Mouse (Mus musculus): Measurements from ENCODE around the gene Far2. TPM values are rescaled to one million over a fixed set of nuclear protein-coding genes. Genes with fewer than 3 reads are reported as not detected.

Far2 gene
- polyA plus RNA-seq, 1 experiment from 2014 or later, result 24.3 TPM

DNA sequence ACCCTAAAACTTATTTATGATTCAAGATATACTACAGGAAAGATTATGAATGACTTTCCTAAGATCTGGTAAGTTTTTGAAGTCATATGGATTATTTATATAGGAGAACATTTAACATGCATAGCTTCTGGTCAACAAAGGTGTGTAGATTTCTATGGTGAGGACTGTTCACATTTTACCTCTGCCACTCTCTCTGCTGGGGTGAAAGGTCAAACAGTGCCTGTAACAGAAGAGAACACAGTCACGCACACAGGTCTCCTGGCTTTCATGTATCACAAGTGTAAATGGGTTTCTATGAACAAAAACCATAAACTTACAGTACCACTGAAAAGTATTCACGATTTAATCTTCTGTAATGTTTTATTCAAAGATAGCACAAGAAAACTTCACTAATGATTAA lies 152.1 kb downstream of the Far2 start:
- 97% methylated on average over 2 of the region's 2 CpGs for WGBS
- H3K4me3 ChIP-seq (replicated peaks), result no peak overlapping the region
- H3K9me3 ChIP-seq (replicated peaks), result no peaks in the 10 kb centered on the region
- no peak overlapping the region for H3K27ac ChIP-seq (replicated peaks)
- no peak overlapping the region for H3K9ac ChIP-seq (replicated peaks)
- no peak overlapping the region for H3K4me2 ChIP-seq
- H3K27me3 ChIP-seq (replicated peaks), result no peaks in the 10 kb centered on the region
- peaks cover 49% of the 10 kb centered on the region for H3K36me3 ChIP-seq
- H3K4me1 ChIP-seq, result no peaks in the 10 kb centered on the region
- ATAC-seq (ENCODE audit: low FRiP score), result no peak

DNA sequence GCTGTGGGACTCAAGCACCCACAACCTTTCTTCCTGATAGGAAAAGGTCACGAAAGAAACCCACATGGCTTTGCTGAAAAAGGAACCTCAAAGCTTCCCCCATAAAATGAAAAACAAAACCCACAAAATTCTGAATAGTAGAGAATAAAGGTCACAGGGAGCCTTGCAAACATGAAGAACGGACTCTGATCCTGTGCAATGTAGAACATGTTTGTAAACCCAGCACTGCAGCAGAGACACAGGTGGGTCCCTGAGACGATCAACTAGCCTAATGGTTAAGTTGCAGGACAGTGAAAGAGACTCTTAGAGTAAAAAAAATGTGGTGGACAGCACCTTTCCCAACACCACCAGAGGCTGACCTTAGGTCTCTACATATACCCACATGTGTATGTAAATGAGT lies 152.7 kb downstream of the Far2 start:
- ATAC-seq (ENCODE audit: low FRiP score), result no peak
- no peak overlapping the region for H3K4me3 ChIP-seq (replicated peaks)
- H3K36me3 ChIP-seq, result peaks cover 45% of the 10 kb centered on the region
- no peak overlapping the region for H3K4me2 ChIP-seq
- no peaks in the 10 kb centered on the region for H3K9me3 ChIP-seq (replicated peaks)
- no peaks in the 10 kb centered on the region for H3K27me3 ChIP-seq (replicated peaks)
- 95% methylated on average over 3 of the region's 3 CpGs for WGBS
- H3K27ac ChIP-seq (replicated peaks), result no peak overlapping the region
- H3K4me1 ChIP-seq, result no peaks in the 10 kb centered on the region
- H3K9ac ChIP-seq (replicated peaks), result no peak overlapping the region

DNA sequence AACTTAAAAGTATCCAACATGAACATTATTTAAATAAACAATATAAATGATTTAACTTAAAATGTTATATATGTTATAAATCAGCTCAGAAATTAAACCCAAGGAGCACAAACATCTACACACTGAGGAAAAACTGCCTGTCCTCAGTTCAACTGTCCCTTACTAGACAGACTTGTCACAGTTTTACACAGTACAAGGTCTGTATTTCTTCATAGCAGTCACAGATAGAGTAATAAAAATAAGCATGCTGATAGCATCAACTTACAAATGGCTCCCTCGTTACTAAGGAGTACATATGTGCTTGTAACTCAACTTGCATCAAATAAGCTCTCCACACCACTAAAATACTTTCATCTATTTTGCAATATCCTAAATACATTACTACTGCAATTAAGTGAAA lies 158.1 kb downstream of the Far2 start:
- no peak for ATAC-seq (ENCODE audit: low FRiP score)
- H3K4me3 ChIP-seq (replicated peaks), result no peak overlapping the region
- H3K27ac ChIP-seq (replicated peaks), result no peak overlapping the region
- WGBS, result 83% methylated on average over 1 of the region's 1 CpGs
- no peaks in the 10 kb centered on the region for H3K27me3 ChIP-seq (replicated peaks)
- H3K9ac ChIP-seq (replicated peaks), result no peak overlapping the region
- no peak overlapping the region for H3K4me2 ChIP-seq
- no peaks in the 10 kb centered on the region for H3K9me3 ChIP-seq (replicated peaks)
- peaks cover 28% of the 10 kb centered on the region for H3K36me3 ChIP-seq
- peaks cover 9% of the 10 kb centered on the region for H3K4me1 ChIP-seq

DNA sequence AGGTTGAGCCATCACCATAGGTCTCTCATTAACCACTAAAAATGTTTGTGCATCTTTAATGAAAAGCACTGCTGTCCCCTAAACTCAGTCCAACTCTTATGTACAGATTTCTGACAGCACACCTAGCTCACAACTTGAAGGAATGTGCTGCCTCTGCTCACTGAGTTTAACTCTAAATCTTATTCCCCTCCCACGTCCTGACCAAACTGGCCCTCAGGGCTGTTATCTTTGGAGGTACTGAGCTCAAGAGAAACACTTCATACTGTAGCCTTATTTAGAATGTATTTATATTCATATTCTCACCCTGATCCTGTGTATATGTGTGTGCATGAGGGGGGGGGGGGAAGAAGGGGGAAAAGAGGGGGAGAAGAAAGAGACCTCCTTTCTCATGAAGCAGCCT lies 160.5 kb downstream of the Far2 start:
- no peak overlapping the region for H3K4me2 ChIP-seq
- H3K27me3 ChIP-seq (replicated peaks), result no peaks in the 10 kb centered on the region
- peaks cover 18% of the 10 kb centered on the region for H3K36me3 ChIP-seq
- H3K9me3 ChIP-seq (replicated peaks), result no peaks in the 10 kb centered on the region
- no peak overlapping the region for H3K9ac ChIP-seq (replicated peaks)
- ATAC-seq (ENCODE audit: low FRiP score), result no peak
- H3K27ac ChIP-seq (replicated peaks), result no peak overlapping the region
- H3K4me3 ChIP-seq (replicated peaks), result no peak overlapping the region
- peaks cover 18% of the 10 kb centered on the region for H3K4me1 ChIP-seq
- 86% methylated on average over 1 of the region's 1 CpGs for WGBS

DNA sequence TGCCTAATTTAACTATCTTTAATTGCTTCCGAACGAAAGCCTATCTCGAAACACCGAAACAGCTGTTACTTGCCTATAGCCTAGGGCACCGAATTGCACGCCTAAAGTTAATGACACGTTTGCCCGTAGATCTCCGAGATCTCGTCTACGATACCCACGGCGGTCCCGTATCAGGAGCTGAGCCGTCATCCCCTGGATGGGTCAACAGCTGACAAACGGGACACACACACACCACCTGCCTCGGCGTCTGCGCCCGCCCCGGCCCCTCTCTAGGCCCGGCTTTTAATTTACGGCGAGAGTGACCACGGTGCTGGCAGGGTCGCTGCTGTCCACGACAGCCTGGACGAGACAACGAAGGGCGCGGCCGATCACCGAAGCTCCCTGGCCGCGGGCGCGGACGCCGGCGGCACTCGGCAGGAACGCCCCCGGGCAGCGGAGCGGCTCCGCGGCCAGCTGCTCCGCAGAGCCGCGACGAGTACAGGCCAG lies 164.4 kb downstream of the Far2 start:
- peak; percentile 62 for ATAC-seq (ENCODE audit: low FRiP score)
- no peaks in the 10 kb centered on the region for H3K36me3 ChIP-seq
- under 1% methylated on average over 51 of the region's 51 CpGs for WGBS
- peaks cover 32% of the 10 kb centered on the region for H3K4me1 ChIP-seq
- H3K4me3 ChIP-seq (replicated peaks), result peak overlapping the region; percentile 75
- no peaks in the 10 kb centered on the region for H3K9me3 ChIP-seq (replicated peaks)
- H3K9ac ChIP-seq (replicated peaks), result peak overlapping the region; percentile 88
- H3K4me2 ChIP-seq, result peak overlapping the region; percentile 70
- no peaks in the 10 kb centered on the region for H3K27me3 ChIP-seq (replicated peaks)
- H3K27ac ChIP-seq (replicated peaks), result peak overlapping the region; percentile 90

DNA sequence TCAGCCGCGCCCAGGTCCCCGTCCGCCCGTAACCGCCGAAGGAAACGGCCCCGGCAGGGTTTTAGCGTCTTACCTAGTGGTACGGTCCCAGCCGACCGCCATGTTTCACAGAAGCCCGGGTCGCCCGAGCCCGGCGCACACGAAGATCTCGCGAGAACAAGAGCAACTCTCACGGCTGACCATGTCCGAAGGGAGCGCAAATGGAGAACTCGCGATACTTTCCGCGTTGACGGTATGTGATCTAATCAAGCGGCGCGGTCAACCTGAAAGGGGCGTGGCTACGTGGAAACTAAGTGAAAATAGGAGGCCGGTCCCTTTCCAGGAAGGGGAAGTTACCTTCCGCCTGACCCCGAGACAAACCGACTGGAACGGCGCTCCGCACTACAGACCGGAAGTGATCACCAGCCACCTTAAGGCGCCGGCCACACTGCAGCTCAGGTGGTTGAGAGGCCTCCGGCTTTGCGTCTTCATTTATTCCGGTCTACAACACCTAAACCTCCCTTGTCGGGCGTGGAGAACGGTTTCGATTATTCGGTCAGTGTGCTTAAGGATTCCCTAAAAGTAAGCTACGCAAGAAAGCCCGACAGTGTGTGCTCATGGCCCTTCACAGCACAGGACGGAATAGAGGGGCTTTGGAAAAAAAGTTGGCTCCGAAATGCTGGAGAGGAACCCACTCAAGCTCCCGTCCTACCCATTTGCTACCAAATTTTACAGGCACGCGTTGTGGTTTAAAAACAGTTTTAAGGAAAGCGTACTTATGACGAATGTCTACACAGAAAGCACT lies 165.0 kb downstream of the Far2 start, which contains the start of gene Ergic2:
Gene Ergic2 (minus strand): TSS at position 478 of the 784 bp plus-strand sequence.
- H3K4me1 ChIP-seq, result peaks cover 32% of the 10 kb centered on the region
- ATAC-seq (ENCODE audit: low FRiP score), result peak; percentile 98
- WGBS, result under 1% methylated on average over 61 of the region's 61 CpGs
- H3K27me3 ChIP-seq (replicated peaks), result no peaks in the 10 kb centered on the region
- peak within 1 kb of the TSS; percentile 90 for H3K27ac ChIP-seq (replicated peaks)
- H3K9me3 ChIP-seq (replicated peaks), result no peaks in the 10 kb centered on the region
- H3K4me2 ChIP-seq, result peak within 1 kb of the TSS; percentile 74
- peak within 1 kb of the TSS; percentile 75 for H3K4me3 ChIP-seq (replicated peaks)
- peak within 1 kb of the TSS; percentile 88 for H3K9ac ChIP-seq (replicated peaks)
- H3K36me3 ChIP-seq, result no peaks in the 10 kb centered on the region

DNA sequence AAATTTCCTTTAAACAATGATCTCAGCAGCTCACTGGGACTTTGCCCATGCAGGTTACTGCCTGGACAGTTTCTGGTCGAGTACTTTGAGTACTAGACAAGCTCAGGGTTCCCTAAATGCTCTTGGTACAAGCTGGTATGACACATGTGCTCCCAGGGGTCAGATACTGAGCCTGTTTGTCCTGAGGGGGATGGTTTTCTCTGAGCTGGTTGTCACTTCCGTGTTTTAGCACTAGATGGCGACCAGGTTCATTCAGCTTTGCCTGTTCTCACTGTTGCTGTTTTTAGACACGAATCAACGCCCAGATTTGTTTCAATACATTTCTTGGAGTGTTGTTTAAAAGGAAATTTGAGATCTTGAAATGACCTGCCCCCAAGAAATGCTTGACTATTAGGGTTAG lies 167.7 kb downstream of the Far2 start:
- H3K9ac ChIP-seq (replicated peaks), result no peak overlapping the region
- H3K4me3 ChIP-seq (replicated peaks), result no peak overlapping the region
- H3K4me1 ChIP-seq, result peaks cover 25% of the 10 kb centered on the region
- no peak overlapping the region for H3K4me2 ChIP-seq
- no peaks in the 10 kb centered on the region for H3K9me3 ChIP-seq (replicated peaks)
- H3K27ac ChIP-seq (replicated peaks), result no peak overlapping the region
- ATAC-seq (ENCODE audit: low FRiP score), result no peak
- no peaks in the 10 kb centered on the region for H3K27me3 ChIP-seq (replicated peaks)
- WGBS, result 7% methylated on average over 5 of the region's 5 CpGs
- H3K36me3 ChIP-seq, result no peaks in the 10 kb centered on the region

DNA sequence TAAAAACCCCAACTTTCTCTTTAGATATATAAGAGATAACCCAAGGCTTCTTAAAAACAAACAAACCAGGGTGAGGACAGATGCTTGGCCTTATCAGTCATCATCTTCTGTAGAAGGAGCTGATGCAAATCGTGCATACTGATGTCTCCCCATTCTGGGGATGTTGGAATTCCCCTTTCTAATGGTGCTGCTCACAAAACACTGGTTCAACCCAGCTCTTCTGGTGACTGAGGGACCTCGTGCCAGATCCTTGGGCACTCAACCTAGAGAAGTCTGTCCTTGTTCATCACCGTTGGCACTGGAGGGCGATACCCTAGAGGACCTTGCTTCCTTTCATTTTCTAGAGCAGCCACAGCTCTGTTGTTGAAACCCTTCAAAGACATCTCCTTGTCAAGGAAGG lies 169.7 kb downstream of the Far2 start:
- no peaks in the 10 kb centered on the region for H3K9me3 ChIP-seq (replicated peaks)
- no peak overlapping the region for H3K4me2 ChIP-seq
- no peak overlapping the region for H3K27ac ChIP-seq (replicated peaks)
- H3K36me3 ChIP-seq, result no peaks in the 10 kb centered on the region
- WGBS, result 94% methylated on average over 4 of the region's 4 CpGs
- H3K4me3 ChIP-seq (replicated peaks), result no peak overlapping the region
- no peak for ATAC-seq (ENCODE audit: low FRiP score)
- H3K9ac ChIP-seq (replicated peaks), result no peak overlapping the region
- H3K27me3 ChIP-seq (replicated peaks), result no peaks in the 10 kb centered on the region
- peaks cover 14% of the 10 kb centered on the region for H3K4me1 ChIP-seq

DNA sequence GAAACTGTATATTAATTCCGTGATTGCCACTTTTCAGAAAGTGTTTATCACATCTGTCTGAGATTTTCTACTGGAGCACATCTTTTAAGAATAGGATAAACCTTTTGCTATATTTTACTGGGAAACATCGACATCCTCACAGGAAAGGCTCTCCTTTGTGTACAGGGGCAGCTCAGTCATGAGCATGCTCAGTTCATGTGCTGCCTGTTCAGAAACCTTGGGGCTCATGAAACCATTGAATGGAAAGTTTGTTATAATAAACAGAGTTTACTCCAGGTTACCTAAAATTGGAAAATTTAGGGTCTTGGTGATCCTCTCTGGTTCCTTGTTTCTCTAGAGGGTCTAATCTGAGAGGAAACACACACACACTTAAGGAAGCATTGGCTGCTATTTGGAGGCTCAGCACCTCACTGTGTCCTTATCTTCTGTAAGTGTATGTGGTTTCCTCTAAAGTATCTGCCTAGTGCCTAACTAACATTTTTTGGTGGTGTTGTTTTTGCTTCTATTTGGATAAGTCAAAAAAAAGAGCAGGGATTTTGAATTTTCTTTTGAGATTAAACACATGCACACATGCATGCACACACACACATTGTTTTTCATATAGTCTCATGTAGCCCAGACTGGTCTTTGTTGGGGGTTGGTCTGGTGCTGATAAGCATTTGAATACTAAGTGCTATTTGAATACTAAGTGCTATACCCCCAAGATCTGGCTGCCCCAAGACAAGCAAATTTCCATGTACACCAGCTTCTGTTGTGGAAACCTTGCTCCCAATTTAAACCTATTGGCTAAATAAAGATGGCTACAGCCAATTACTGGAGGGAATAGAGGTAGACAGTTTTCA lies 171.4 kb downstream of the Far2 start:
- no peaks in the 10 kb centered on the region for H3K27me3 ChIP-seq (replicated peaks)
- H3K4me1 ChIP-seq, result peaks cover 9% of the 10 kb centered on the region; the same call in 1 of the 2 replicates
- 95% methylated on average over 2 of the region's 2 CpGs for WGBS
- H3K9ac ChIP-seq (replicated peaks), result no peak overlapping the region
- no peaks in the 10 kb centered on the region for H3K36me3 ChIP-seq
- no peak overlapping the region for H3K4me2 ChIP-seq
- H3K4me3 ChIP-seq (replicated peaks), result no peak overlapping the region
- H3K27ac ChIP-seq (replicated peaks), result no peak overlapping the region
- no peak for ATAC-seq (ENCODE audit: low FRiP score)
- no peaks in the 10 kb centered on the region for H3K9me3 ChIP-seq (replicated peaks)

DNA sequence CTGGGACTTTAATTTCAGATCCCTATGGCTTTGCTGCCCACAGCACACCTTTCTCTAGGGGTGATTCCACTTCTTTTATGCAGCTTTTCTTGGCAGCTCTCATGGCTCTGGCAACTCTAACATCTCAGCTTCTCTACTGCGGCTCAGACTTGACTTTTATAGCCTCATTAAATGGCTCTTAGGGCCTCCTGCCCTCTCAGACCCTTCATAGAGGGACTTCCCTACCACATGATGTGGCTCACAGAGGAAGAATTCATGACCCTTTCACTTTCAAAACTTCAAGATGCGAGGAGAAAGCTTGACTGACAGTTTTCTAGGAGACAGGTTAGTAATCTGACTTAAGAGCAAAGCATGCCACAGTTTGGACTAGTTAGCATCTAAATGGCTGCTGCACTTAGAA lies 175.6 kb downstream of the Far2 start:
- Histone ChIP-seq H3K4me3 (replicated peaks) (no peak overlapping the region), H3K4me1 (no peaks in the 10 kb centered on the region), H3K9ac (replicated peaks) (no peak overlapping the region), H3K27me3 (replicated peaks) (no peaks in the 10 kb centered on the region), H3K36me3 (no peaks in the 10 kb centered on the region), H3K4me2 (no peak overlapping the region), H3K9me3 (replicated peaks) (no peaks in the 10 kb centered on the region), H3K27ac (replicated peaks) (no peak overlapping the region)
- ATAC-seq (ENCODE audit: low FRiP score), result no peak
- whole genome bisulfite sequencing, result 31% methylated on average over 2 of the region's 2 CpGs

DNA sequence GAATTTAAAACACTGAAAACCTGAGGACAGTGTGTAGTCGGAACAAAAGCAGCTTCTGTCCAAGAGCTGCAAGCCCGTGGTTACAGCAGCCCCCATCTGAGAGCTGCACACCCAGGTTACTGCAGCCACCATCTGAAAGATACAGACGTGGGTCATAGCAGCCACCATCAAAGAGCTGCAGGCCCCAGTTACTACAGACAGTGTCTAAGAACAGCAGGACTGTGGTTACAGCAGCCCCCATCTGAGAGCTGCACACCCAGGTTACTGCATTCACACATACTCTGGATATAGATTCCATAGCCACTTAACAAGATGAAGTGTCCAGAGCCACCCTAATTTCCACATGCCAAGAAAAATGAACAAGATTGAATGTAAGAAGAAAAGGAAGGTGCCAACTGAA lies 180.5 kb downstream of the Far2 start:
- Histone ChIP-seq H3K4me3 (replicated peaks) (no peak overlapping the region), H3K9ac (replicated peaks) (no peak overlapping the region), H3K36me3 (no peaks in the 10 kb centered on the region), H3K4me1 (no peaks in the 10 kb centered on the region), H3K4me2 (no peak overlapping the region), H3K27ac (replicated peaks) (no peak overlapping the region), H3K27me3 (replicated peaks) (no peaks in the 10 kb centered on the region), H3K9me3 (replicated peaks) (no peaks in the 10 kb centered on the region)
- 70% methylated on average over 3 of the region's 3 CpGs for WGBS
- no peak for ATAC-seq (ENCODE audit: low FRiP score)
